Mouse (Mus musculus): ENCODE data around the gene Gm4981. TPM values are rescaled to one million over a fixed set of nuclear protein-coding genes. Genes with fewer than 3 reads are reported as not detected.
A peak's percentile ranks its signal among the peaks of the same experiment; 100 is the strongest.
"Not testable (repeated sequence)": the region's sequence is repeated elsewhere in the genome, so short reads cannot be mapped to it uniquely, and the experiment has no call there.

The Gm4981 gene
- polyA plus RNA-seq, 2 experiments: not detected

DNA sequence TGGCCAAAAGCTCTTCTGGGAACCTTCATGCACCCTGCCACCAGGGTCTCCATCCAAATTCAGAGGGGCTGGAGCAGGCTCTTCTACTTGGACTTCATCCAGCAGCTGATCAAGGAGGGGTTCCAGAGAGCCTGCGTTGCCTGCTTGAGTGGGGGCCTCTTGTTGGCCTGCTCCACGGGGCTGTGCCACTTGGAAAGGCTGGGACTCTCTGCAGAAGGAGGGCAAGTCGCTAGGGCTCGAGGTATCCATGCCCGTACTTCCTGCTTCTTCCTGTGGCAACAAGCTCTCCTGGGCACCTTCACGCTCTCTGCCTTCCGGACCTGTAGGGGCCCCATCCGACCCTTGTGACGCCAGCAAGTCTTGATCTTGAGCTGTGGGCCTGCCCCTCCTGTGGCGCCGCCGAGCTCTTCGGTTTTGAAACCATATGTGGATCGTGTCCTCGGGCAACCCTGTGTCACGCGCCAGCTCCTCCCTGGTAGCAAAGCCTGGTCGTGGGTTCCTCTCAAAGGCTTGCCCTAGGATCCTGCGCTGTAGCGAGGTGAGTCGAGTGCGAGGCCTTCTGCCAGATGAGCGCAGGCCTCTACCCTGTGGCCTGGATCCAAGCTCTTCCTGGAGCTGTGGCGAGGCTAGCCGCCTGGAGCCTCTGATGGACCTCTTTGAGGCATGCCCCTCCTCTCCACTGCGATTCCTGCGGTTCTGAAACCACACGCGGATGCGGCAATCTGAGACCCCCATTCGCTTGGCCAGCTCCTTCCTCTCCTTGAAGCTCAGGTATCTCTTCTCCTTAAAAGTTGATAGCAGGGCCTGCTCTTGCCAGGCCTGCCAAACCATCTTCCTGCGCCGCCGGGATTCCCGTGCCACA, 4.5 kb downstream of the Gm4981 start:
- ATAC-seq (ENCODE audit: insufficient read depth): peak; percentile 66
- not testable (repeated sequence) for H3K4me1 ChIP-seq (replicated peaks; ENCODE audit: control insufficient read depth in 2 of 2, insufficient read depth in 2 of 2, low read length in 1 of 2); H3K27ac ChIP-seq; H3K27me3 ChIP-seq (ENCODE audit: control insufficient read depth, insufficient read depth, low read length); H3K36me3 ChIP-seq (replicated peaks; ENCODE audit: control insufficient read depth, insufficient read depth, low read depth); H3K4me3 ChIP-seq (ENCODE audit: insufficient read depth in 1 of 2, low read depth in 2 of 2, low read length in 2 of 2); DNase-seq (ENCODE audit: low read depth in 3 of 3, low spot score in 3 of 3); H3K9ac ChIP-seq (replicated peaks); H3K4me2 ChIP-seq (ENCODE audit: low read depth); H3K9me3 ChIP-seq (ENCODE audit: control insufficient read depth, low read length)
- 76% methylated on average over 31 of the region's 35 CpGs for WGBS (ENCODE audit: insufficient replicate concordance)

DNA sequence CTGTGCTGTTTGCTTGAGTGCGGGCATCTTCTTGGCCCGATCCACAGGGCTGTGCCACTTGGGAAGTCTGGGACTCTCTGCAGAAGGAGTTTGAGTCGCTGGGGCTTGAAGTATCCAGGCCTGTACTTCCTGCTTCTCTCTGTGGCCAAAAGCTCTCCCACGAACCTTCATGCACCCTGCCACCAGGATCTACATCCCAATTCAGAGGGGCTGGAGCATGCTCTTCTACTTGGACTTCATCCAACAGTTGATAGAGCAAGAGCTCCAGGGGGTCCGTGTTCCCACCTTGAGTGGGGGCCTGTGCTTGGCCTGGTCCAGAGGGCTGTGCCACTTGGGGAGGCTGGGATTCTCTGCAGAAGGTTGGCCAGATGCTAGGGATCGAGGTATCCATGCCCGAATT, 5.4 kb downstream of the Gm4981 start:
- H3K36me3 ChIP-seq (replicated peaks; ENCODE audit: control insufficient read depth, insufficient read depth, low read depth); H3K9ac ChIP-seq (replicated peaks); H3K9me3 ChIP-seq (ENCODE audit: control insufficient read depth, low read length); H3K4me1 ChIP-seq (replicated peaks; ENCODE audit: control insufficient read depth in 2 of 2, insufficient read depth in 2 of 2, low read length in 1 of 2); H3K27ac ChIP-seq; DNase-seq (ENCODE audit: low read depth in 3 of 3, low spot score in 3 of 3); H3K4me3 ChIP-seq (ENCODE audit: insufficient read depth in 1 of 2, low read depth in 2 of 2, low read length in 2 of 2); H3K4me2 ChIP-seq (ENCODE audit: low read depth); H3K27me3 ChIP-seq (ENCODE audit: control insufficient read depth, insufficient read depth, low read length): not testable (repeated sequence)
- peak; percentile 13; the same call in 1 of the 2 replicates for ATAC-seq (ENCODE audit: insufficient read depth)
- 67% methylated on average over 5 of the region's 7 CpGs for WGBS (ENCODE audit: insufficient replicate concordance)

DNA sequence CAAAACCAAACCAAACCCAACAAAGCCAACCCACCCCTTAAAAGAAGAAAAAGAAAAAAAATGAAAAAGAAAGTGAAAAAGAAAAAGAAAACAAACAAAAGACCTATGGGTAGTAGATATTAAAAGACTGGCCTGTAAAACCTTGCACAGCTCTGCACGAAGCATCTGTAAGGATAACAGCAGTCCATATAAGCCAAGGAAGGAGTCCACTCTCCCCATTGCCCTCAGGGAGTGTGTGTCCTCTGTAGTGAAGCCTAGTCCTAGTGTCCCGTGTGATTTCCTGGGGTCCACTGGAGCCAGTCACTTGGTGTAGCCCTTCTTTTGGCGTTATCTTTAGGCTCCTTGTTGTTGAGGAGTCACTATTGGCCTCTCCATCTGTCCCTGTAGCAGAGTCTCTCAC, 6.5 kb downstream of the Gm4981 start:
- not testable (repeated sequence) for H3K4me3 ChIP-seq (ENCODE audit: insufficient read depth in 1 of 2, low read depth in 2 of 2, low read length in 2 of 2); H3K4me1 ChIP-seq (replicated peaks; ENCODE audit: control insufficient read depth in 2 of 2, insufficient read depth in 2 of 2, low read length in 1 of 2); ATAC-seq (ENCODE audit: insufficient read depth); H3K27me3 ChIP-seq (ENCODE audit: control insufficient read depth, insufficient read depth, low read length); H3K9me3 ChIP-seq (ENCODE audit: control insufficient read depth, low read length); H3K36me3 ChIP-seq (replicated peaks; ENCODE audit: control insufficient read depth, insufficient read depth, low read depth); DNase-seq (ENCODE audit: low read depth in 3 of 3, low spot score in 3 of 3); H3K9ac ChIP-seq (replicated peaks); H3K4me2 ChIP-seq (ENCODE audit: low read depth); H3K27ac ChIP-seq
- WGBS (ENCODE audit: insufficient replicate concordance): 36% methylated on average over 3 of the region's 3 CpGs

DNA sequence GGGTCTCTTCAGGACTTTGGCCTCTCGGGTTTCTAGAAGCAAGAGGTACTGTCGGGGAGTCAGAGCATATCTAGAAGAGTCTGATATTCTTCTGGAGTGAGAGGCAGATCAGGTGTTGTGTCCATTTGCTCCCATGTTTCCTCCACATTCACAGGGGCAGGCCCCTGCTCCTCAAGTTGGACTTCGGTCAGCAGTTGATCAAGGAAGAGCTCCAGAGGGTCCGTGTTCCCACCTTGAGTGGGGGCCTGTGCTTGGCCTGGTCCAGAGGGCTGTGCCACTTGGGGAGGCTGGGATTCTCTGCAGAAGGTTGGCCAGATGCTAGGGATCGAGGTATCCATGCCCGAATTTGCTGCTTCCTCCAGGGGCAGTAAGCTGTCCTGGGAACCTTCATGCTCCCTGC, 8.7 kb downstream of the Gm4981 start:
- DNase-seq (ENCODE audit: low read depth in 3 of 3, low spot score in 3 of 3): not testable (repeated sequence)
- WGBS (ENCODE audit: insufficient replicate concordance): 56% methylated on average over 2 of the region's 6 CpGs

DNA sequence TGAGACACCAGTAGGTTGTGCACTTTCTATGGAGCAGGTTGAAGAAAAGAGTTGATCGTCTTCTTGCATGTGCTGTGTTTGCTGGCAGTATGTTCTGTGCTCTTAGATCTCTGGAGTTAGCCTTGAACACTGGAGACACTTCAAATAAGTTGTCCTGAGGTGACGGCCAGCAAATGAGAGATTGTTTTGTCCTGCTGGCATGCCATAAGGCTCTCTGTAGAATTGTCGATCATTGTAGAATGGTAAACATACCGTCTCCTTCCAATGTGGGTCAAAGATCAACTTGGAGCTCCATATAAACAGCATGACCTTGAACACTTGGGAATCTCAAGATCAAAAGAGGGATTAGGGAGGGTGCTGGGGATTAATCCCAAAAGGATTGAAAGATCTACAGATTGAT, 10.1 kb downstream of the Gm4981 start:
- WGBS (ENCODE audit: insufficient replicate concordance): 62% methylated on average over 4 of the region's 4 CpGs
- not testable (repeated sequence) for H3K4me3 ChIP-seq (ENCODE audit: insufficient read depth in 1 of 2, low read depth in 2 of 2, low read length in 2 of 2); H3K4me2 ChIP-seq (ENCODE audit: low read depth); H3K4me1 ChIP-seq (replicated peaks; ENCODE audit: control insufficient read depth in 2 of 2, insufficient read depth in 2 of 2, low read length in 1 of 2); H3K36me3 ChIP-seq (replicated peaks; ENCODE audit: control insufficient read depth, insufficient read depth, low read depth); H3K9ac ChIP-seq (replicated peaks); H3K27ac ChIP-seq; H3K9me3 ChIP-seq (ENCODE audit: control insufficient read depth, low read length); H3K27me3 ChIP-seq (ENCODE audit: control insufficient read depth, insufficient read depth, low read length); ATAC-seq (ENCODE audit: insufficient read depth)
- peak in 1 of 3 experiments; percentile 29 for DNase-seq (ENCODE audit: low read depth in 3 of 3, low spot score in 3 of 3)

More for the DNA sequence above, 8.7 kb downstream of the Gm4981 start:
- not testable (repeated sequence) for H3K9me3 ChIP-seq (ENCODE audit: control insufficient read depth, low read length); H3K9ac ChIP-seq (replicated peaks); H3K4me3 ChIP-seq (ENCODE audit: insufficient read depth in 1 of 2, low read depth in 2 of 2, low read length in 2 of 2); H3K4me1 ChIP-seq (replicated peaks; ENCODE audit: control insufficient read depth in 2 of 2, insufficient read depth in 2 of 2, low read length in 1 of 2); H3K27ac ChIP-seq; H3K27me3 ChIP-seq (ENCODE audit: control insufficient read depth, insufficient read depth, low read length); H3K4me2 ChIP-seq (ENCODE audit: low read depth); ATAC-seq (ENCODE audit: insufficient read depth); H3K36me3 ChIP-seq (replicated peaks; ENCODE audit: control insufficient read depth, insufficient read depth, low read depth)

DNA sequence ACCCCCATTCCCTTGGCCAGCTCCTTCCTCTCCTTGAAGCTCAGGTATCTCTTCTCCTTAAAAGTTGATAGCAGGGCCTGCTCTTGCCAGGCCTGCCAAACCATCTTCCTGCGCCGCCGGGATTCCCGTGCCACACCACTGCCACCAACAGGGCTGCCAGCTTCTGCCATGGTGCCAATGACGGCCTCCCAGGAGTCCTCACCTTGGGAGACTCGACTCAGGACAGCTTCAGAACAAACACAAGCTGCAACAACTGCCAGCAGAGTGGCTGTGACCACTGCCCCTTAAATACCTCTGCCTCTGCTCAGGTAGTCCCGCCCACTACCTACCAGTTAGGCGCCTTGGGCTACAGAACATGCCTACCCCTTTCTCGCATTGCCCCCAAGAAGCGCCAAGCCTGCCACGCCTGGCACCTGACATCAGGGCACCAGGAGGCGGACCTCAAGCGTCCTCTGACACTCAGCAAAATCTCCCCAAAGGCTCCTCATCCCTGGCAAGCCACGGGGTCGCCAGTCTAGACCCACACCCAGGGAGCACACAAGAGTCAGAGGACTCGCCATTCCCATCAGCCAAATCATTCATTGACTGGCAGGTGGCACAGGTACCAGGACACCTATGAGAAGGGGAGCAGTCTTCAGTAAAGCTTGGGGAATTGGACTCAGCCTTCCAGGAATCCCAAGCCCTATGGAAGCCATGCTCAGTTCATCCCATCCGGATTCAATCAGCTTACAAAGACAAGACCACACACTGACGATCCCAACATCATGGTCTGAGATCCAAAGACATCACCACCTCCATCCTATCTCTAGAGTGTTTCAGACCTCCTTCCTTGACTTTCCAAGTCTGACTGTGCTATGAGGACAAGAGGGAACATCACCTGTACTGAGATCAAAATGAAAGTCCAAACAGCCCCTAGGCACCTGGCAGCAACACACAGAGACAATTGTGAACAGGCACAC, 11.4 kb downstream of the Gm4981 start, which contains the start of gene AW822073:
AW822073 (minus strand) TSS at position 104 of the 959 bp plus-strand sequence.
- ATAC-seq (ENCODE audit: insufficient read depth); DNase-seq (ENCODE audit: low read depth in 3 of 3, low spot score in 3 of 3): not testable (repeated sequence)
- 66% methylated on average over 16 of the region's 18 CpGs for WGBS (ENCODE audit: insufficient replicate concordance)

DNA sequence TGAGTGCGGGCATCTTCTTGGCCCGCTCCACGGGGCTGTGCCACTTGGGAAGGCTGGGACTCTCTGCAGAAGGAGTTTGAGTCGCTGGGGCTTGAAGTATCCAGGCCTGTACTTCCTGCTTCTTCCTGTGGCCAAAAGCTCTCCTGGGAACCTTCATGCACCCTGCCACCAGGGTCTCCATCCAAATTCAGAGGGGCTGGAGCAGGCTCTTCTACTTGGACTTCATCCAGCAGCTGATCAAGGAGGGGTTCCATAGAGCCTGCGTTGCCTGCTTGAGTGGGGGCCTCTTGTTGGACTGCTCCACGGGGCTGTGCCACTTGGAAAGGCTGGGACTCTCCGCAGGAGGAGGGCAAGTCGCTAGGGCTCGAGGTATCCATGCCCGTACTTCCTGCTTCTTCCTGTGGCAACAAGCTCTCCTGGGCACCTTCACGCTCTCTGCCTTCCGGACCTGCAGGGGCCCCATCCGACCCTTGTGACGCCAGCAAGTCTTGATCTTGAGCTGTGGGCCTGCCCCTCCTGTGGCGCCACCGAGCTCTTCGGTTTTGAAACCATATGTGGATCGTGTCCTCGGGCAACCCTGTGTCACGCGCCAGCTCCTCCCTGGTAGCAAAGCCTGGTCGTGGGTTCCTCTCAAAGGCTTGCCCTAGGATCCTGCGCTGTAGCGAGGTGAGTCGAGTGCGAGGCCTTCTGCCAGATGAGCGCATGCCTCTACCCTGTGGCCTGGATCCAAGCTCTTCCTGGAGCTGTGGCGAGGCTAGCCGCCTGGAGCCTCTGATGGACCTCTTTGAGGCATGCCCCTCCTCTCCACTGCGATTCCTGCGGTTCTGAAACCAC, 12.3 kb downstream of the Gm4981 start:
- not testable (repeated sequence) for ATAC-seq (ENCODE audit: insufficient read depth)
- 68% methylated on average over 27 of the region's 31 CpGs for WGBS (ENCODE audit: insufficient replicate concordance)

More for the DNA sequence above, 11.4 kb downstream of the Gm4981 start, which contains the start of gene AW822073:
- H3K9ac ChIP-seq (replicated peaks); H3K27me3 ChIP-seq (ENCODE audit: control insufficient read depth, insufficient read depth, low read length); H3K36me3 ChIP-seq (replicated peaks; ENCODE audit: control insufficient read depth, insufficient read depth, low read depth); H3K27ac ChIP-seq; H3K4me3 ChIP-seq (ENCODE audit: insufficient read depth in 1 of 2, low read depth in 2 of 2, low read length in 2 of 2); H3K4me2 ChIP-seq (ENCODE audit: low read depth); H3K4me1 ChIP-seq (replicated peaks; ENCODE audit: control insufficient read depth in 2 of 2, insufficient read depth in 2 of 2, low read length in 1 of 2); H3K9me3 ChIP-seq (ENCODE audit: control insufficient read depth, low read length): not testable (repeated sequence)

More for the DNA sequence above, 12.3 kb downstream of the Gm4981 start:
- not testable (repeated sequence) for DNase-seq (ENCODE audit: low read depth in 3 of 3, low spot score in 3 of 3); H3K27ac ChIP-seq; H3K4me2 ChIP-seq (ENCODE audit: low read depth); H3K9me3 ChIP-seq (ENCODE audit: control insufficient read depth, low read length); H3K4me1 ChIP-seq (replicated peaks; ENCODE audit: control insufficient read depth in 2 of 2, insufficient read depth in 2 of 2, low read length in 1 of 2); H3K27me3 ChIP-seq (ENCODE audit: control insufficient read depth, insufficient read depth, low read length); H3K36me3 ChIP-seq (replicated peaks; ENCODE audit: control insufficient read depth, insufficient read depth, low read depth); H3K4me3 ChIP-seq (ENCODE audit: insufficient read depth in 1 of 2, low read depth in 2 of 2, low read length in 2 of 2); H3K9ac ChIP-seq (replicated peaks)
